Mouse (Mus musculus): Measurements from ENCODE around the gene Rnf113a1.
"Not testable (repeated sequence)": the region's sequence is repeated elsewhere in the genome, so short reads cannot be mapped to it uniquely, and the experiment has no call there.

The Rnf113a1 gene

GRCm38 (mm10) chrX:37191105-37191743, at the start of gene Rnf113a1, which contains the start of gene Ndufa1:
Gene Rnf113a1, plus strand, starts transcription at chrX:37191245.
Gene Ndufa1, minus strand, starts transcription at chrX:37191163.
- DNase-seq (ENCODE audit: inconsistent age in 2 of 2, low spot score in 1 of 2) = peak; percentile 86 to 95

GRCm38 (mm10) chrX:37141732-37142131, 49.3 kb upstream of the Rnf113a1 start:
- DNase-seq (ENCODE audit: inconsistent age in 2 of 2, low spot score in 1 of 2) = no peak

DNA sequence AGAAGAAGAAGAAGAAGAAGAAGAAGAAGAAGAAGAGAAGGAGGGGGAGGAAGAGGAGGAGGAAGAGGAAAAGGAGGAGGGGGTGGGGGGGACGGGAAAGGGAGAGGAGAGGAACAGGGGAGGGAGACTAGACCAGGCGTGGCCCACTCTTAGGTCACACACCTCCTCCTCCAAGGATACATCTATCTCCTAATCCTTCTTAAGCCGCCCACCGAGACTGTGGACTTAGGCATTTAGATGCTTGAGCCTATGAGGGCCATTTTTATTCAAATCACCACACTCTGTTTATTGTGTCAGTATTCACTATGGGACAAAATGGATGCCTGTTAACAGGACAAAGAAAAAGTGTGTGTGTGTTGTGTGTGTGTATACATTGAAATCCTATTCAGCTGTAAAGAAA, 46.5 kb upstream of the Rnf113a1 start:
- not testable (repeated sequence) for DNase-seq (ENCODE audit: inconsistent age in 2 of 2, low spot score in 1 of 2)

GRCm38 (mm10) chrX:37144954-37145353, 46.1 kb upstream of the Rnf113a1 start:
- DNase-seq (ENCODE audit: inconsistent age in 2 of 2, low spot score in 1 of 2) = peak in 1 of 2 experiments; percentile 37

DNA sequence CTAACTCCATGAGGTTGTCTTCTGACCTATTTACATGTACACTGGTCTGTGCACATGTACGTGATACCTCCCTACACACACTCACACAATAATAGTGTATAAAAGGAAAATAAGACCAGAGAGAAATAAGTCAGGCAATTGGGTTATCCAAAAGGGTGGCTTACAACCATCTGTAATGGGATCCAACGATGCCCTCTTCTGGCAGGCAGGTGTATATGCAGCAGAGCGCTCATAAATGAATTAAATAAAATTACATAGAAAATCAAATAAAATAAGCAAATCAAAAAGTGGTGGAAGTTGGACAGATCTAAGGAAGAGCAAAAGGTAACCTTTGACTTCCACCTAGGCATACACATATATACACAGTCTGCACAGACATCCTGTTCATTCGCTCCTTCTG, 33.2 kb upstream of the Rnf113a1 start:
- peak in 1 of 2 experiments; percentile 37 for DNase-seq (ENCODE audit: inconsistent age in 2 of 2, low spot score in 1 of 2)

DNA sequence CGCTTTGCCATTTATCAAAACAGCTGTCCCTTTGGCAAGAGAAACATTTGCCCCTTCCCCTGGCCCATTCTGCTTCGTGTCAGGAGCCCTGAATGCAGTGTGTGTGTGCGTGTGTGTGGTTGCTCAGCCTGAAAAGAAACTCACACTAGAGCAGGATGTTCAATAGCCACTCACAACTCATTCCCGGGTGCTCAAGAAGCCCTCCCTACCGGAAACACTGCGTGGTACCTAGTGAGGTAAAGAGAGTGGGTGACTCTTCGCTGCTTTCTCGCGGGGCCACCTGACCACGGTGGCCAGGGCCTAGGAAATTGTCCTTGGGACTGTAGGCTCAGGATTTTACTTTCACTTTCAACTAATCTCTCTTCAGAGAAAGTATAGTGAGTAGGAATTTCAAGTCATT, 29.9 kb upstream of the Rnf113a1 start:
- DNase-seq (ENCODE audit: inconsistent age in 2 of 2, low spot score in 1 of 2) = peak; percentile 14 to 55

GRCm38 (mm10) chrX:37163115-37163514, 27.9 kb upstream of the Rnf113a1 start:
- DNase-seq (ENCODE audit: inconsistent age in 2 of 2, low spot score in 1 of 2) = no peak

GRCm38 (mm10) chrX:37167085-37167484, 24.0 kb upstream of the Rnf113a1 start:
- peak; percentile 33 to 75 for DNase-seq (ENCODE audit: inconsistent age in 2 of 2, low spot score in 1 of 2)

DNA sequence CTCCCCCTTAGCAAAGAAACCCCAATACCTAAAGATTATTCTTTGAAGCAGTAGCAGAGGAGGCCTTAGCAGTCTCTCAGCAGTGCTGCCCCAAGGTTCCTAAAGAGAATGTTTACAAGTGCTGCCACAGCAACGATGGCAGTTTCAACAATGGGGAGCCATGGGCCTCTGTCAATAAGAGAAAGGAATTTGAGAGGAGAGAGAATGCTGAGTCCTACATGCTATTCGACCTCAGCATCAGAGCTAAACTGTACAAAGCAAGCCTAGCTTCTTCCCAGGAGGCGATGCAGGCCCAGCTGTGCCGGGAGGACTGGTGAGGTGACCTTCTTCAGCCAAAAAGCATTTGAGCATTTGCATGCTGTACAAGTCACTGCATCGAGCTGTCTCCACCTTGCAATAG, 22.3 kb upstream of the Rnf113a1 start, which contains the start of gene Akap14:
TSS of gene Akap14 (minus strand) at position 101 of the 400 bp plus-strand sequence.
- no peak for DNase-seq (ENCODE audit: inconsistent age in 2 of 2, low spot score in 1 of 2)

DNA sequence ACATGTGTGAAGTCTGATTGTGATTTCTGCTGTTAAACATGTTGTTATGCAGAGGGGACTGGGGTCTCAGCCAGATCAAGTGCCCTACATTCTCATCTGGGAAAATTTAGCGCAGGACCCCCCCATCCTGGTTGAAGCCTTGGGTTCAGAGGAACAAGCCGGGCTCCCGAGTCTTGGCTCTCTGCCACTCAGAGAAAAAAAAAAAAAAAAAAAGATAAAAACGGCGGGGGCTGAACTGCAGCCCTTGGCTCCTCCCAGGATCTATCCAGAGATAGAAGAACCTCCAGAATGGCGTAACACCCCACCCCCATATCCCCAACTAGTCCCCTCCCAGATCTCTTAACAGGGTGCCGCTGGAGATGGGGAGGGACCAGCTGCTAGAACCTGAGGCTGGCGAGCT, 6.6 kb upstream of the Rnf113a1 start:
- peak in 1 of 2 experiments; percentile 27 for DNase-seq (ENCODE audit: inconsistent age in 2 of 2, low spot score in 1 of 2)

GRCm38 (mm10) chrX:37190755-37191104, 315 bp upstream of the Rnf113a1 start:
- DNase-seq (ENCODE audit: inconsistent age in 2 of 2, low spot score in 1 of 2) = no peak

- peak; percentile 11 to 55 for DNase-seq (ENCODE audit: inconsistent age in 2 of 2, low spot score in 1 of 2)
Measured at GRCm38 (mm10) chrX:37191744-37192379, 817 bp downstream of the Rnf113a1 start.

DNA sequence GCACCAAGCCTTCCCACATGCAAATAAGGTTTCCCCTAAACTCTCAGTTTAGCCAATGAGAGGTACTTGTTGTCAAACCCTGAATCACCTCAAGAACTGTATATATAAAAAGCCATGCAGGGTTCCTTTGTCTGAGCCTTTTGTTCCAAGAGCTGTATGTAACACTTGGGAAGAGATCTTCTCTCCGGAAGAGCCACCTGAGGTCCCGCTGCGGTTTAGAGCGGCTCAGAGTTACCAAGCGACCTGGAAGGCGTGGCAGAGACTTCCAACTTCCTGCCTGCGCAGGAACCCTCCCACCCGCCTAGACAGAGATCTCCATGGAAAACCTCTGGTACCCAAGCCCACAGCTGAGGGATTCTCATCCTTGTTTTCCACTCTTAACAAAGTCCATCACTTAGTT, 7.6 kb downstream of the Rnf113a1 start:
- no peak for DNase-seq (ENCODE audit: inconsistent age in 2 of 2, low spot score in 1 of 2)

DNA sequence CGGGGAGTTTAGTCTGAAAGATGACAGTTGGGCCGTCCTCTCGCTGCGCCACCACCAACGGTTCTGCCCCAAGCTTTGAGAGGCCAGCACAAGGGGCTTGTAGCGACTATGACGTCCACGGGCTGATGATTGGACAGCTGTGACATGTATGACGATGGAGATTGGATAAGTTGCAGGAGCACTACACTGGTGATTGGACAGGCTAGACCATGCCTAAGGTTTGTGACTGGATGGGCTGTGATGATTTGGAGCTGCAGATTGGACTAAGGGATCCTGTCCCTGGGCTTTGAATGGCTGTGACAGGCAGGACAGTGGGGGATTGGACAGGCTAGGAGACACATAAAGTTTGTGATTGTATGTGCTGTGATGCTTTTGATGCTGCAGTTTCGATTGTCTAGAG, 19.9 kb downstream of the Rnf113a1 start, which contains the start of gene Gm9:
TSS of gene Gm9 (minus strand) at position 101 of the 400 bp plus-strand sequence.
- DNase-seq (ENCODE audit: inconsistent age in 2 of 2, low spot score in 1 of 2) = no peak

DNA sequence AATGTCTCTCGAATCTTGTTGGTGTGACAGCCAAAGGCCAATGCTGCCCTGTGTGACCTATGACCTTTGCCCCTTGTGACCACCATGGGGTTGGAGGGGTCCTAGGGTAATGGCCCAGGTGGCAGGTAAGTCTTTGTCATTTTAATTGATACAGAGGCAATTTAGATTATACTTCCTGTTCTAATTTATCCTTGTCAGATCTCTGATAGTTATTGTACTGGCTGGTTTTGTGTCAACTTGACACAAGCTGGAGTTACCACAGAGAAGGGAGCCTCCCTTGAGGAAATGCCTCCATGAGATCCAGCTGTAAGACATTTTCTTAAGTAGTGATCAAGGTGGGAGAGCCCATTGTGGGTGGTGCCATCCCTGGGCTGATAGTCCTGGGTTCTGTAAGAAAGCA, 31.1 kb downstream of the Rnf113a1 start, which contains the start of gene Rhox1:
TSS of gene Rhox1 (minus strand) at position 101 of the 400 bp plus-strand sequence.
- DNase-seq (ENCODE audit: inconsistent age in 2 of 2, low spot score in 1 of 2) = not testable (repeated sequence)
